Mouse (Mus musculus) heart, postnatal 25 days (tissue): ENCODE data around the gene Gm8220. TPM values are rescaled to one million over a fixed set of nuclear protein-coding genes. Genes with fewer than 3 reads are reported as not detected.
"Not testable (repeated sequence)": the region's sequence is repeated elsewhere in the genome, so short reads cannot be mapped to it uniquely, and the experiment has no call there.

ENCODE experiments used
- DNase-seq: peaks from one replicate; pipeline ENCODE4 v3.0.0; 2022; ENCODE audit warnings: low spot score
- intact Hi-C: fragments of 180-260 bp; cut with DNase I; formaldehyde crosslinking; loops from one replicate; pipeline ENCODE4 v1.15.1; 2025
- total RNA-seq, 2 experiments: library from RNA; stranded (reverse); gene quantifications; 2 replicates each; pipeline ENCODE4 v1.2.3; 2021

Gm8220 gene
- total RNA-seq, result not detected

GRCm38 (mm10) chr14:44285280-44285679 lies at the start of gene Gm8220:
Gene Gm8220 (plus strand): TSS chr14:44285580.
- DNase-seq, result not testable (repeated sequence)

DNA sequence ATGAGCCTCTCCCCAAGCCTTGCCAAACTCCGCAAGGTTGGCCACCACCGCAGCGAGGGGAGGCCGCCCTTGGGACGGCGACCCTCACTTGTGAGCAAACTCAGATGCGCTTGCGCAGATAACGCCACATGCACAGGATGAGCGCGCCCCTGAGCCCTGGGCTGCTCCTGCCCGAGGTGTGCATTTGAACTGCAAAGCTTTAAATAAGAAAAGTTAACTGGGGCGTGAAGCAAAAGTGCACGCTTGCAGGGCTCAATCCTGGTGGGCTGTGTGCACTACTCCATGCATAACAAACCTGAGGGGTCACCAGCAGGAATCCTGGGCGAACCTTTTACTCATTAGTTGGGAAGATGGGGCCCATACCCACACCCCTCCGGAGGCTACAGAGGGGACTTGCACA lies 37.3 kb upstream of the Gm8220 start:
- intact Hi-C loops, result no loop called here

More at GRCm38 (mm10) chr14:44285280-44285679, at the start of gene Gm8220:
- intact Hi-C loops, result not testable (repeated sequence)

DNA sequence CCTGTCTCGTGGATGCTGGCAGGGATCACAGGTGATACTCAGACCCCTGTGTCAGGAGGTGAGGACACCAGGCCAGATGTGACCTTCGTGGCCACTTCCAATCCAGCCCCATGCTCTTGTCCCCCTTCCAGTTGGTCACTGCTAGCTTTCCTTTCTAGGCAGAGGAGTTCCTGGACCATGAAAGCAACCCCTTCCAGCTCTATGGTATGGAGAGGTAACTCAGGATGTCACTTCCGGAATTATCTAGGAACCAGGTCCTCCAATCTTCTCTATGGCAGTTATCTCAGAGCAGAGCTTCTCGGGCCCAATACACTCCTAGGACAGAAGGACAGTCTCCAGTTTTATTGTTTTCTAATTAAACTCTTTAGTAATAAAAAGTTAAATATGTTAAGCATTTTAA lies 26.7 kb downstream of the Gm8220 start:
- DNase-seq, intact Hi-C loops: not testable (repeated sequence)

More for the DNA sequence above, 37.3 kb upstream of the Gm8220 start:
- no peak for DNase-seq

DNA sequence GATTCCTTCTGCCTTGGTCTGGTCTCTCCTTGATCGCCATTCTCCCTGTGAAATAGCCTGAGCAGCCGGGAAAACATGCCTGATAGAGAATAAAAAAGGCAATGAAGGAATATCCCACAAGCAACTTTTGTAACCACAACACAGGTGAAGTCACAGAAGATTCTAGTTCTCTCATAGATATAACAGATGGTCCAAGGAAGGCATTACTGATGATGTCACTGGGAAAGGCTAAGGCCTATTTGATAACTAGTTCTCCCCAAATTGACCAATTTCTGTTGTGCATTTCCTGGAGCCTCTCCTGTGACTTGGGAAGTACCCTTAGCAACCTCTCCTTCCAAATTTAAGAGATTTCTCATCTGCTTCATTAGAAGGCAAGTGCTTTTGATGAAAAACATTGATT lies 53.1 kb downstream of the Gm8220 start, which contains the start of gene Gm5930:
Gene Gm5930 (minus strand): TSS at position 101 of the 400 bp plus-strand sequence.
- intact Hi-C loops, DNase-seq: not testable (repeated sequence)

Other genes starting within 250 kb of the Gm8220 start
- gene Ear2, start 182.9 kb upstream of the Gm8220 start, total RNA-seq, result under 1 TPM; 0.39 to 0.62 TPM
- gene Gm3327, start 161.7 kb upstream of the Gm8220 start, total RNA-seq, result not detected
- gene Gm8212, start 87.9 kb upstream of the Gm8220 start, total RNA-seq, result not detected
- not detected for gene 4930503E14Rik, start 72.3 kb upstream of the Gm8220 start, total RNA-seq
- gene Gm5930, start 53.0 kb downstream of the Gm8220 start, total RNA-seq, result not detected
- gene Gm8229, start 79.8 kb downstream of the Gm8220 start, total RNA-seq, result not detected
- not detected for gene Gm3371, start 125.1 kb downstream of the Gm8220 start, total RNA-seq
- not detected for gene Gm8232, start 148.1 kb downstream of the Gm8220 start, total RNA-seq
- not detected for gene BC061237, start 206.9 kb downstream of the Gm8220 start, total RNA-seq
- not detected for gene Gm17093, start 232.7 kb downstream of the Gm8220 start, total RNA-seq